Mouse (Mus musculus) kidney, adult 8-10 months (tissue): ENCODE results near the gene Ggct.

ENCODE experiments used
- DNase-seq, 2 experiments: peaks; one replicate each; pipeline ENCODE4 v3.0.0; 2022

Ggct gene

DNA sequence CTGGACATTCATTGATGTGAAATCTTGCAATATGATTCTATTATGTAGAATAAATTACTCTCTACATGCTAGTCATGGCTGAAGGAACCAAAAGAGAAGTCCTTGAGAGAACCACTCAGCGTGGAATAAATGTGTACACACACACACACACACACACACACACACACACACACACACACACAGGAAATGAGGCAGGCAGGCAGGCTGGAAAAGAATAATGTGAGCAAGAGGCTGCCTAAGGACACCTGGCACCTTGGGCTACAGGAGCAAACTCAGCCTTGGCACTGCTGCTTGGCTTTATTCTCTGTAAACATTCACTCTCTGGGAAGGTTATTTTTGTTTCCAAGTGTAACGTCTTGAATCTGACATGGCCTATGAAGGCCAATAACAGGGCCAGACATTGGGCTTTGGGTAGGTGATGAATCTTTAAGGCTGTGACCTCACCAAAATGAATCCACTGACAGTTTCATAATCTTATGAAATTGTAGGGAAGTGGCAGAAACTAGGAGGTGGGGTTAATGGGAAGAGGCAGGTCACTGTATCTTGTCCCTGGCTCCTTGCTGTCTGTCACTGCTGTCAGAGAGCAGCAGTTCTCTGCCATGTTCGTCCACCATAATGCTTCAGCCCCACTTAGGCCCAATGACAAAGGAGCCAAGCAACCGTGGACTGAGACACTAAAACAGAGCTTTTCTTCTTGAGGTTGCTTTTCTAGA, 46.4 kb downstream of the Ggct start:
- no peak for DNase-seq

DNA sequence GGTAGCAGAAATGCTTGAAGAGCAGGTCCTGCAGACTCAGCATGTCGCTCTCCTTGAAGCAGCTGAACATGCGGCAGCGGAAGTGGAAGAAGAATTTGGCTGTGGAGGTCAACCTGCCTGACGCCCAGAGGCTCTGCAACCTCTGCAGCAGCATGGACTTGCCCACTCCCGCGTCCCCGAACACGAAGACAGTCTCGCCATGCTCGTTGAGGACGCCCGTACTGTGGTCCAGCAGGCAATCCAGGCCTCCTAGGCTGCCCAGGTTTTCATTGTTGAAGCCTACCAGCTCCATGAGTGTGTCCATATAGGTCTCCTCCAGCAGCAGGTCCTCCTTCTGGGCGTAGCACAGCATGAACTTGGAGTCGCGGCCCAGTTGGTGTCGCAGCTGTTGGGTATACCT, 48.2 kb downstream of the Ggct start:
- DNase-seq, result no peak

DNA sequence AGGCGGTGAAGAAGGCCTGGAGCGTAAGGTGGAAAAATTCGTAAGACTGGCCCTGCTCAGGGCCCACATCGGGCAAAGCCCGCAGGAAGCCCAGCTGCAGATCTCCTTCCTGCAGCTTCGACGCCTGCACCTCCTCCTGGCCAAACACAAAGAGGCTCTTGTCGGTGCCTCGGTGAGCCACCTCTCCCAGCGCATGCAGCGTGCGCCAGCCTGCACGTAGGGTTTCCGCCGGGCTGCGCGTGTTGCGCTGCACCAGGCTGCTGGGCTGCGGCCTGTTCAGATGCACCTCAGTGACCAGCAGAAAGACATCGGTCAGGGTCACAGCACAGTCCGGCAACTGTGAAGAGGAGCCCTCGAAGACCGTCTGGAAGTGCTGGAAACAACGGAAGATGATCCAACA, 49.0 kb downstream of the Ggct start:
- no peak for DNase-seq

DNA sequence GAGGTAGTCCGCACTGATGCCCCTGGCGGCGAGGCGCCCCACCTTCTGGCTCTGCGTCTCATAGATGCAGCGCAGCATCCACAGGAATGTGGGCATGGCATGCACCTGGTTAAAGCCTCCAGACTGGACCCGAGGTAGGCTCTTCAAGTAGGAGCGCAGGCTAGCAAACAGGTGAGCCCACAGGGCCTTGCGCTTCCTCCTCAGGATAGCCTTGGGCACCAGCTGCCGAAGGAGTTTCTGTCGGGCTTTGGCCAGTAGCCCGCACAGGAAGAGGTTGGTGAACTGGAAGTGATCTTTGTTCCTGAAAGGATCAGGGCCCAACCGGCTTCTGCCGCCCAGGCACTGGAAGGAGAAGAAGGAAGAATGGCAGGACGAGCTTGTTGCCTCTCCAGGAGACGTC, 49.5 kb downstream of the Ggct start:
- no peak for DNase-seq

DNA sequence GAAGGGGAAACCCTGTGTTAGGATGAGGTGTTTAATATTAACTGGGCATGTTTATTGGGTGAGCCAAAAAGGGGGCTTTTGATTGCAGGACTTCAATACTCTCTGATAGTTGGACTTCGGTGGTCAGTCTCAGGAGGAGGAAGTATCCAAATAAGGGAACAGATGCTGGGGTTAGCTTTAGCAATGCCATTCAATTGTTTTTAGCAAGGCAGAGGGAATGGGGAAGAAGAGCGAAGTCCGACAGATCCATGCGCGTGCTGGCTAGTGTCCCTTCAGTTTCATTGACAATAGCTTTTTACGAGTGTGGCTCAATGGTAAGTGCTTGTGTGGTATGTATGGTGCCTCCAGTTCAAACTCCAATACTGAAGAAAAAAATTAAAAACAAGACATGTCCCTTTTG, 51.6 kb downstream of the Ggct start:
- no peak for DNase-seq

DNA sequence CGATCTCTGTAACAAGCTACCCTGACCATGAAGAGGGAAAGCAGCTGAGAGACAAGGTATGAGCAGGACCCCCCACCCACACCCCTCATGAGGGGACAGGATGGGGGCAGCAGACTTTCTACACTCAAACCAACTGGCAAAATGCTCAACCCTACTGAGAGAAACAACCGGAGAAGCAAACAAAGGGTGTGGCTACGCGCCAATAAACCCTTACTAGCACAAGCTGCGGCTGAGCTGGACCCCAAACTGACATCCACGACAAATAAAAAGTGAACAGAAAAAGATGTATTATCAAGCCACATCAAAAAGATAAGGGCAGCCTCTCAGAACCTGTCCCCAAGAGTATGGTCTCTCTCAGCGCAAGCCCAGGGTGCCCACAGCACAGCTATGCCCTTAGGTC, 52.6 kb downstream of the Ggct start:
- no peak for DNase-seq

DNA sequence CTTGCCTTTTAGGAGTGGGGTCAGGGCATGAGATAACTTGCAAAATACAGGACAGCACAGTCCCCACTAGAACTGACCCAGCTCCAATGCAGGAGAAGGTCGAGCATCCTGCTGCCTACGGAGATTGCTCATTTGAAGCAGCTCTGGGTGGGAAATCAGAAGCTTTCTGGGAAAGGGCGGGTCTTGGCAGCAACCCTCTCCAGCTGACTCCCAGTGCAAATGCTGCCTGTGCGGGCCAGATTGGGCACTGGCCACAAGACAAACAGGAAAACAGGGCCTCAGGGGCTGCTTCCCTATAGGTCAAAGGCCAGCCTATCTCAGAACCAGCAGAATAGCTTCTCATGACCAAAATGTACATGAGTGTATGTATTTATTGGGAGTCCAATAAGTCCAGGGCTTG, 53.1 kb downstream of the Ggct start:
- peak; percentile 40 to 51 for DNase-seq

DNA sequence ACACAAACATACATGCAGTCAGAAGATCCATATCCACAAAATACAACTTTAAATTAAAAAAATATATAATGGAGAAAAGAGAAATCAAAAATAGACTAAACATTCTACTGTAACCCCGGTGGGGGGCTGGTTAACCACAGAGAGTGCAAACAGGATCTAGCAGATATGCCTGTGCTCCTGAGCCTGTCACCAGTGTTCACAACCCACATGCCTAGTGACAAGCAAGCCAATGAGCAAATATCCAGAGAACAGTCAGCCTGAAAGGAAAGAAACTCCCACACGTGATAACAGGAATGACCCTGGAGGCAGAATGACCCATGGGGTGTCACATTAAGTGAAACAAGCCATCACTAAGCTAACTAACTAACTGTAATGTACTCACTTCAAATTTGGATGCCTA, 56.3 kb downstream of the Ggct start:
- DNase-seq, result no peak

DNA sequence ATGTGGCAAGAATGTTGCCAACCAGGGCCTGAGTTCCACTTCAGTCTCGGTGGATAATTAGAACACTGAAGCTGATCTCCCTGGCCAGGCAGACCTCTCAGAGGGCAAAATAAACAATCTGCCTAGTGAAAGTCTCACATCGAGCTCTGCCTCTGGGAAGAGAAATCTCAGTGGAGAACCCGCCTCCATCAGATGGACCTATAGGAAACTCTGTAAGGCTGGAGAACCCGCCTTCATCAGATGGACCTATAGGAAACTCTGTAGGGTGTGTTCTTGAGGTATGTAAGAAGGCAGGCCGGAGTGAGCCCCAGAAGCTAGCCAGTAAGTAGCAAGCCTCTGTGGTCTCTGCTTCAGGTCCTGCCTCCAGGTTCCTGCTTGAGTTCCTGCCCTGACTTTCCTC, 57.8 kb downstream of the Ggct start:
- DNase-seq, result no peak

DNA sequence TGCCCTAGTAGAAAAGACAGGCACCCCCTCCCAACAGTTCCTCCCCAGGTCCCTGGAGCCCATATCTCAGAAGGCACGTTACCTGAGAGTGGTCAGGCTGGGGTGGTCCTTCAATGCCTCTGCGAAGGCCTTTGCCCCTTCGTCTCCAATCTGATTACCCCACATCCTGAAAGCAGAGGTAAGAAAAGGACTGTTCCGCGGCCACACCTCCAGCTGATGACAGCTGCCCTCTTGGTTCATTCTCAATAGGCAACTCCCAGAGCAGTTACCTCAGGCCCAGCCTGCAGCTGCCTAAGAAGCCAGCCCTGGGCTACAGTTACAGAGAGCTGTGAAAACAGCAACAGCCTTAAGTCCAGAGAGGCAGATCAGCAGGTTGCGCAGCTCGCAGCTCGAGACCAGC, 58.4 kb downstream of the Ggct start:
- no peak for DNase-seq

DNA sequence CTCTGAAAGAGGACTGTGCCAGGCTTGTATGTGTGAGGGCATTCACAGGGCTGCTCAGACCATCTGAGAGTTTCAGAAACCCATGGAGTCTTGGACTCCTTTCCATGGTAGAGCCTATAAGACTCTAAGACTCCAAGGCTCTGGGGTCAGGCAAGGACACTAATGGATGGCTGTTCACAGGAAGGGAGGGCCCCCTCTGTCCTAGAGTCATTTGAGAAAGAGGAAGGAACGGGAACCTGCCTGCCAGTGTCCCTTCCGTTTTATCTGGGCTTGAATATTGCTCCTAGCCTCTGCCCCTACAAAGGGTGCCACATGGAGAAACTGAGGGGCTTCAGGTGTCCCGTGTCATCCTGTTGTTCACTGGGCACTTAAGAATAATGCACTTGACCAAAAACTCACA, 58.9 kb downstream of the Ggct start:
- DNase-seq, result no peak

DNA sequence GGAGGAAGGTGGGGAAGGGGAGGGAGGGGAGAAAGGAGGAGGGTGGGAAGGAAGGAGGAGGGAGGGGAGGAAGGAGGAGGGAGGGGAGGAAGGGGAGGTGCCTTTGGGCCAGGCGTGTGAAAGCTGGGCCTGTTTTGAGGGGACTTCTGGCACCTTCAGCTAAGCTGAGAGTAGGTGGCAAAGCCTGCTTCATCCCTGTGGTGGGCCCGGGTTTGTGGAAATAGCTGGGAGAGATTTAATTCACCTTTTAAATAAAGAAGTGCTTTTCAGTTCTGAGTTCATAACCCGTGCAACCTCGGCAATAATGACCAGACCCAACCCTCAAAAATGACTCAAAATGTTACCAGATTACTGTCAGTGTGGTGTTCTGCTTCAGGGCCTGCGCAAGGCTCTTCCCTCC, 59.5 kb downstream of the Ggct start:
- no peak for DNase-seq
